Mouse (Mus musculus) embryonic facial prominence, embryonic 10.5 days (tissue): ENCODE results near the gene Bbip1. TPM values are rescaled to one million over a fixed set of nuclear protein-coding genes. Genes with fewer than 3 reads are reported as not detected.
"Not testable (repeated sequence)": the region's sequence is repeated elsewhere in the genome, so short reads cannot be mapped to it uniquely, and the experiment has no call there.

Source experiments
- DNase-seq: peaks from one replicate; pipeline ENCODE4 v3.0.0-alpha.2; 2017; ENCODE audit warnings: low spot score
- H3K27ac ChIP-seq: fragments of 300-500 bp; sonication (generic); replicated peaks from 2 replicates; pipeline ENCODE4 v1.5.1; 2016; ENCODE audit warnings: mild to moderate bottlenecking
- H3K27me3 ChIP-seq: fragments of 300-500 bp; sonication (generic); replicated peaks from 2 replicates; pipeline ENCODE4 v1.6.1; 2016; ENCODE audit warnings: low read depth, mild to moderate bottlenecking; ENCODE audit not compliant: poor library complexity, severe bottlenecking
- H3K36me3 ChIP-seq: fragments of 300-500 bp; sonication (generic); replicated peaks from 2 replicates; pipeline ENCODE4 v1.6.1; 2016; ENCODE audit warnings: mild to moderate bottlenecking, moderate library complexity
- H3K4me1 ChIP-seq: fragments of 300-500 bp; sonication (generic); 2 replicates; pipeline ENCODE4 v1.6.1; 2016
- H3K4me3 ChIP-seq: fragments of 300-500 bp; sonication (generic); 2 replicates; pipeline ENCODE4 v1.5.1; 2016; ENCODE audit warnings: mild to moderate bottlenecking, moderate library complexity
- H3K9me3 ChIP-seq: fragments of 300-500 bp; sonication (generic); 2 replicates; pipeline ENCODE4 v1.6.1; 2016; ENCODE audit warnings: mild to moderate bottlenecking
- WGBS: fragments of 180-500 bp; shearing (Covaris S2); methylation state at CpG from one replicate; pipeline ENCODE4 v1.1.7; 2016; 5-methylcytosine and 5-hydroxymethylcytosine counted together
- polyA plus RNA-seq: library from polyadenylated mRNA; unstranded; fragments of >200 nt; fragmentation: Nextera tagmentation; extraction: Ambion mirVana; gene quantifications from 2 replicates; pipeline ENCODE4 v1.2.1, GENCODE M21; 2016

The Bbip1 gene
- polyA plus RNA-seq, 1 experiment from 2014 or later: 86.7 TPM

DNA sequence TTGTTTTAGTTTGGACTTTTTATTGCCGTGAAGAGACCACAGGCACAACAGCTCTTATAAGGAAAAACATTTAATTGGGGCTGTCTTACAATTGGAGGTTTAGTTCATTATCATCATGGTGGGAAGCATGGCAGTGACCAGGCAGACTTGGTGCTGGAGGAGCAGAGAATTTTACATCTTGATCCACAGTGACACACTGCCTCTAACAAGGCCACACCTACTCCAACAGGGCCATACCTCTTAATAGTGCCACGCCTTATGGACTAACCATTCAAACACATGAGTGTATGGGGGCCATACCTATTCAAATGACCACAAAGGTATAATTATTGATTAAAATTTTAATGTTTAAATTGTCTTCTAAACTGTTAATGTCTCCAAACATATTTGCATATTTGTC, 13.1 kb upstream of the Bbip1 start:
- no peak overlapping the region for H3K27ac ChIP-seq
- no peaks in the 10 kb centered on the region for H3K9me3 ChIP-seq
- H3K27me3 ChIP-seq: no peaks in the 10 kb centered on the region
- WGBS: 95% methylated on average over 2 of the region's 2 CpGs
- 0 out of 2 replicates have a peak, but pooled peaks cover 4% of the 10 kb centered on the region for H3K36me3 ChIP-seq
- H3K4me3 ChIP-seq: no peak overlapping the region
- no peak for DNase-seq
- peaks cover 7% of the 10 kb centered on the region for H3K4me1 ChIP-seq

DNA sequence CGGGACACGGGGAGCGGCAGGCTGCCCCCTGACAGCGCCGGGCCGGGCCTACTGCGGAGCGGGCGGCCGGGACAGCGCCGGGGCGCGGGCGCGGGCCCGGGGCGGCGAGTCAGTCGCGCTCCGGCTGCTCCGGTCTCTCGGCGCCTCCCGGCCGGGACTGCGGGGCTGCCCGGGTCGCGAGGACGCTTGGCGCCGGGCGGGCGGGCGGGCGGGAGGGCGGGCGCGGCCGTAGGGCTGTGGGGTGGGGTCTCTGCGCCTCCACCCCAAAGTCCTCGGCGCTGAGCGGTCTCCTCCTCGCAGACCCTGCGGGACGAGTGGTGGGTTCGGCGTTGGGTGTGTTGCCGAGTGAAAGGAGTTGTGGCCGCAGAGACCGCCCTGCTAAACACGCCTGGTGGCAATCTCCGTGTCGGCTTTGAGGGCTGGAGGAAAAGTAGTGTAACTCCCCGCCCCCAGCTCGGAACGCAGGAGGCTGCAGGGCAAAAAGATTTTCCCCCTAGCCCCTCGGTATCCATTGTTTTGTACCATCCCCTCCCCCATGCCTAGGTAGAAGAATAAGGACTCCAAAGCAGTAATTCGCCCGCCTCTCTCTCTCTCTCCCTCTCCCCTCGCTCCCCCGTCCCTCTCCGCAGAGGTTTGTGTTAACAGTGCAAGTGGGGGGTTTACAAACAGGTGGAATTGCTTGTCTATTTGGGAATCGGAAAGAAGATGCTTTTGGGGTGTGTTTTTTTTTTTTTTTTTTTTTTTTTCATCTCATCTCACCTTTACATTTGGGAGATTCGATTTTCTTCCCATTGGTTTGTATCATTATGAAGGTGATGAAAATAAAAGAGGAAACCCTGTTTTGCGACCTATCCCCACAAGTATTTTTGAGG, 980 bp upstream of the Bbip1 start:
- under 1% methylated on average over 64 of the region's 69 CpGs for WGBS
- Histone ChIP-seq H3K4me3 (peak overlapping the region; percentile 92), H3K27ac (peak overlapping the region; percentile 98), H3K27me3 (no peaks in the 10 kb centered on the region), H3K36me3 (peaks cover 2% of the 10 kb centered on the region; the same call in 1 of the 2 replicates), H3K9me3 (no peaks in the 10 kb centered on the region), H3K4me1 (peaks cover 19% of the 10 kb centered on the region)
- DNase-seq: peak; percentile 80

DNA sequence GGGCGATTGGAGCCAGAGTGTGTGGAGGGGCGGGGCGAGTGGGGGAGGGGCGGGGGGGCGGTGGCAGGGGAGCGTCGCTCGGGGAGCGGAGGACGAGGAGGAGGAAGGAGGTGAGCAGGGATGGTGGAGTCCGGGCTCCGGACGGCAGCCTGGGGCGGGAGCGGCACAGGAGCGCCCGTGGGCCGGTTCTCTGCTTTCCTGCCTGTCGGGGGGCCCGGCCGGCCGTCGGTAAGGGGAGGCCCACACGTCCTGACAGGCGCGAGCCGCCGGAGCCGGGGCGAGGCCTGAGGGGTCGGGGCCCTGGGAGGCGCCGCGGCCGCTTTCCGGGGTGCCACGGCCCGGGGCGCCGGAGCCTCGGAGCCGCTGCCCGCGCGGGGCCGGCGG, 351 bp upstream of the Bbip1 start:
- Histone ChIP-seq H3K27ac (peak overlapping the region; percentile 98), H3K4me3 (peak overlapping the region; percentile 92), H3K9me3 (no peaks in the 10 kb centered on the region), H3K27me3 (no peaks in the 10 kb centered on the region), H3K36me3 (peaks cover 2% of the 10 kb centered on the region; the same call in 1 of the 2 replicates), H3K4me1 (peaks cover 19% of the 10 kb centered on the region)
- DNase-seq: no peak
- 1% methylated on average over 39 of the region's 47 CpGs for WGBS

DNA sequence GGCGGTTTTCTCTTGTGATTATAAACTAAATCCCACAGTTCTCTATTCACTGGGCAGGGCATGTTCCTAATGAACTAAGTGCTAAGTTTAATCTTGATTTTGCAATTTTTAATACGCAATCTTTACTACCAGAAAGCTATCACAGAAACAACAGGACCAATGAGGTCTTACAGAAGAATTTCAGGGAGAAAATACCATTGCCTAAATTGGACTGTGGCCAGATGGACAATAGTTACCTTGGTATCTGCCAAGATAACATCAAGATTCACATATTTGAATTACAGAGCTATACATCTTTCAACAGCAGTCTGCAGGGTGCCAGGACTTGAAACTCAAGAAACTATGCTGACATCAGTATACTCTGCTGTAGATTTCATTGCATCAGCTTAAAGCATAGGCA, 2.1 kb downstream of the Bbip1 start:
- no peak overlapping the region for H3K4me3 ChIP-seq
- peaks cover 20% of the 10 kb centered on the region for H3K36me3 ChIP-seq
- H3K4me1 ChIP-seq: peaks cover 17% of the 10 kb centered on the region
- DNase-seq: no peak
- H3K27ac ChIP-seq: no peak overlapping the region
- 91% methylated on average over 2 of the region's 2 CpGs for WGBS
- no peaks in the 10 kb centered on the region for H3K27me3 ChIP-seq
- no peaks in the 10 kb centered on the region for H3K9me3 ChIP-seq

DNA sequence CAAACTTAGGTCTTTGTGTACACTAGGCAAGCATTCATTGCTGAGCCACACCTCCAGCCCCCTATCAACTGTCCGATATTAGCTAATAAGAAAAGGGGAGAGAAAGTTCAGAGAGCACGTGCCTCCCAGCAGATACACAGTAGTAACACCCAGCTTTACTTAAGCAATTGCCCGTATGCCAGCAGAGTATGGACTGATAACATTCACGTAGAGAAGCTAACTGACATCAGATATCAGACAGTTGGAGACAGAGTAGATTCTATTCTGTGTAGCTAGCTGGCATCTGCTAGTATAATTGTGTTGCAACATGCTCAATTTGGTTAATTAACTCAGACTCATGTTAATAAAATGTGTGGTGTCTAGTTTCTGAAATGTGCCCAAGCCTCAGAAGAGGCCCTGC, 3.3 kb downstream of the Bbip1 start:
- Histone ChIP-seq H3K4me3 (no peak overlapping the region), H3K36me3 (peaks cover 27% of the 10 kb centered on the region), H3K4me1 (peaks cover 12% of the 10 kb centered on the region), H3K27ac (no peak overlapping the region), H3K9me3 (no peaks in the 10 kb centered on the region), H3K27me3 (no peaks in the 10 kb centered on the region)
- 95% methylated on average over 4 of the region's 4 CpGs for WGBS
- DNase-seq: no peak

DNA sequence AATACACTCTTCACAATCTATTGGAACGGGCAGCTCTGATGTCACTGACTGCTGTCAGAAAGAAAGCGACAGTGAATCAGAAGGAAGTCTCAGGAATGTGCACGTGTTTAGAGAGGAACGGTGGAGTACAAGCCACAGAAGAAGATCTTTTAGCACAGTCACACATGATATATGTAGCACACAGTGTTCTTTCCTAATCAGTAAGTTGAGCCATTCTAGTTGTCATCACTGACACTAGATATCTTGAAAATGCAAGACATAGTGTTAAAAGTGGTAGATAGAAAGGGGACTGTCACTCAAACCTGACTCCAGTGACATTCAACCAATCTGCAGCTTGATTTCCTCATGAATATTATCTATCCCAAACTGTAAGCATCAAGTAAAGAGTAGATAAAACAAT, 5.0 kb downstream of the Bbip1 start:
- H3K27ac ChIP-seq: no peak overlapping the region
- peaks cover 29% of the 10 kb centered on the region for H3K36me3 ChIP-seq
- H3K4me1 ChIP-seq: peaks cover 9% of the 10 kb centered on the region
- WGBS: 89% methylated on average over 4 of the region's 4 CpGs
- DNase-seq: no peak
- no peaks in the 10 kb centered on the region for H3K27me3 ChIP-seq
- no peak overlapping the region for H3K4me3 ChIP-seq
- no peaks in the 10 kb centered on the region for H3K9me3 ChIP-seq

DNA sequence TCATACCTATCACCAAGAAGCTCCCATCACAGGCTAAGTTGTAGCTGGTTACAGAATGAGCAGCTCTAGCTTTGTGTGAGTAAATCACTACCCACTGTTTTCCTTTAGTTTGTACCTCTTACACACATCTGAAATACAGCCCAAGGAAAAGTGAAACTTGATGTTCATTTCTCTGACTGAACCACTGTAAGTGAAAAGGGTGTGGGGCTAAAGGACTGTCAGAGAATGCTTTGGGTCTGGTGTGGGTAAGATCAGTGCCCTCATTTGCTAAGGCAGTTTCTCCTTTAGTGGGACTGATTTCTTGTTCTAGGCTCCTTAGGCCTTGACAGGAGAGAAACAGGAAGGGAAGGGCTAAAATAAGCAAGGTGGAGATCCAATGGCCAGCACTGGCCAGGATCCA, 10.4 kb downstream of the Bbip1 start:
- no peaks in the 10 kb centered on the region for H3K9me3 ChIP-seq
- H3K4me1 ChIP-seq: no peaks in the 10 kb centered on the region
- no peak overlapping the region for H3K27ac ChIP-seq
- no peak overlapping the region for H3K4me3 ChIP-seq
- no peaks in the 10 kb centered on the region for H3K27me3 ChIP-seq
- H3K36me3 ChIP-seq: peaks cover 71% of the 10 kb centered on the region
- DNase-seq: no peak

DNA sequence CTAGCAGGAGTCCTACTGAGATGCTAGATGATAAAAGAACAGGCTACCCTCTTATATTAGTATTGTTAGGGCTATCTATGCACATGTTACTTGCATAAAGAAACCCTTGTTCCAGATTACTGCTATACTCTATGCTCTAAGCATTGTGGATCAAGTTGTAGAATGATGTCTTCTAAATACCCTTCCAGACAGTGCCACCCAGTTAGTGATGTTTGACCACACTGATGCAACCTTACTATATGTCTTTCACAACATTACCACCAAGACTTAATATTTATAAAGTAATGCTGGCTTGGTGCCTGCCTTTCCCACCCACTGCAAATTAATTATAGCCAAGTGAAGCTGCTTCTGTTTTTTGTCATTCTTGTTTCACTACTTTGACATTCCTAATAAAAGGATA, 11.4 kb downstream of the Bbip1 start:
- Histone ChIP-seq H3K4me1 (no peaks in the 10 kb centered on the region), H3K36me3 (peaks cover 70% of the 10 kb centered on the region), H3K27ac (no peak overlapping the region), H3K9me3 (no peaks in the 10 kb centered on the region), H3K4me3 (no peak overlapping the region), H3K27me3 (no peaks in the 10 kb centered on the region)
- no peak for DNase-seq

DNA sequence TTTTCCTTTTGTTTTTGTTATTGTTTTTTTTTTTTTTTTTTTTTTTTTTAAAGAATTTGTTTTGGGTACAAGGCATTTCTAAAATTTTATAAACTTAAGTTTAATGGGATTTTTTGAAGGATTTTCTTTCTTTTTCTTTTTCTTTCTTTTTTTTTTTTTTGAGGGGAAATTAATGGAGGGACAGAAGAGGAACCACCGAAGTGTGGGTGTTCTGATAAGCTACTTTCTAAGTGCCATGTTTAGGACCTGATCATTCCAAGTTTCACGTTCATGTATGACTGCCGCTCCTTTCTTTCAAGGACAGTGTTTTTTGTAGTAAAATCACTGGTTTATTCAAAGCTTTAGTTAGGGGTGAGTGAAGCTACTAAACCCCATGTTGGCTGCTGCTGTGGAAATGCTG, 15.2 kb downstream of the Bbip1 start:
- no peak for DNase-seq
- peaks cover 79% of the 10 kb centered on the region for H3K36me3 ChIP-seq
- H3K4me3 ChIP-seq: no peak overlapping the region
- no peaks in the 10 kb centered on the region for H3K4me1 ChIP-seq
- 93% methylated on average over 3 of the region's 3 CpGs for WGBS
- H3K27ac ChIP-seq: no peak overlapping the region
- H3K9me3 ChIP-seq: 0 out of 2 replicates have a peak, but pooled peaks cover 7% of the 10 kb centered on the region
- H3K27me3 ChIP-seq: no peaks in the 10 kb centered on the region

DNA sequence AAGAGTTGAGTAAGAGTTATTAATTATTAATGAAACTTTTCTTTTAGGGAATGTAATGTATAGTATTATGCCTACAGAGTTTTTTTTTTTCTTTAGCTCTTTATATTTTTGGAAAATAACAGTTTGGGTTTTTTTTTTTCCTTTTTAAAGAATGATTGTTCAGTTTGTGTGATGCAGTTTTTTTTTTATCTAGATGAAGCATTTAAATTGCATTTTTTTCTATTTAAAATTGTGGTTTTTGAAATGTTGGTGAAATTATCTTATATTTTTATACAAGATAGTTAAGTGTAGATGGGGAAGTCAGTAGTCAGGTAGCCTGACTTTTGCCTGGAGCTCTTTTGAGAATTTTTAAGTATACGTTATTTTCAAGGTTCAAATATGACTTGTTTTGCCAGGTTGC, 17.7 kb downstream of the Bbip1 start:
- H3K27ac ChIP-seq: no peak overlapping the region
- no peak overlapping the region for H3K4me3 ChIP-seq
- H3K36me3 ChIP-seq: peaks cover 80% of the 10 kb centered on the region
- H3K9me3 ChIP-seq: 0 out of 2 replicates have a peak, but pooled peaks cover 9% of the 10 kb centered on the region
- H3K27me3 ChIP-seq: no peaks in the 10 kb centered on the region
- 92% methylated on average over 1 of the region's 1 CpGs for whole genome bisulfite sequencing
- no peaks in the 10 kb centered on the region for H3K4me1 ChIP-seq
- DNase-seq: no peak

DNA sequence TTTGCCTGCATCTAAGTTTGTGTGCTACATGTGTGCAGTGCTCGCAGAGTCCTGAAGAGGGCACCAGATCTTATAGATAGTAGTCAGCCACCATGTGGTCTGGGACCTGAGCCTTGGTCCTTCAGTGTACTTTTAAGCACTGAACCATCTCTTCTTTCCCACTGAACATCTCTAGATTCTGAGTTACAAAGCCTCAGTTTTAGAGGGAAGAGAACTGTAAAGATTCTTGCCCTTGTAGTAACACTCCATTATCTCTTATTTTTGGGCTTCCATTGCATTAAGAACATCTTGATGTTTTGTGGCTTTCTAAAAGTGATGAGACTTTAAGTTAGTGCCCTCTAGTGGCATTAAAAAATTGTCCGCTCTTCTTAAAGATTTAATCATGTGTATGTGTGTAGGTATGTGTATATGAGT, 19.1 kb downstream of the Bbip1 start:
- no peaks in the 10 kb centered on the region for H3K27me3 ChIP-seq
- DNase-seq: no peak
- WGBS: 85% methylated on average over 2 of the region's 2 CpGs
- H3K4me1 ChIP-seq: no peaks in the 10 kb centered on the region
- no peak overlapping the region for H3K27ac ChIP-seq
- peaks cover 76% of the 10 kb centered on the region for H3K36me3 ChIP-seq
- H3K4me3 ChIP-seq: no peak overlapping the region
- 0 out of 2 replicates have a peak, but pooled peaks cover 9% of the 10 kb centered on the region for H3K9me3 ChIP-seq

DNA sequence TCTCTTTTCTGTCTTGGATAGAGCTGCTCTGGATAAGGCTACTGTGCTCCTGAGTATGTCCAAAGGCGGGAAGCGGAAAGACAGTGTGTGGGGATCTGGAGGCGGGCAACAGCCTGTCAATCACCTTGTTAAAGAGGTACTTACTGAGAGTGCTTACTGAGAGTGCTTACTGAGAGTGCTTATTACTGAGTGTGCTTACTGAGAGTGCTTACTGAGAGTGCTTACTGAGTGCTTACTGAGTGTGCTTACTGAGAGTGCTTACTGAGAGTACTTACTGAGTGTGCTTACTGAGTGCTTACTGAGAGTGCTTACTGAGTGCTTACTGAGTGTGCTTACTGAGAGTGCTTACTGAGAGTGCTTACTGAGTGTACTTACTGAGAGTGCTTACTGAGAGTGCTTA, 22.4 kb downstream of the Bbip1 start:
- H3K9me3 ChIP-seq, H3K27me3 ChIP-seq, H3K4me3 ChIP-seq, H3K27ac ChIP-seq, DNase-seq, H3K4me1 ChIP-seq: not testable (repeated sequence)
- H3K36me3 ChIP-seq: peaks cover 78% of the 10 kb centered on the region
- 88% methylated on average over 3 of the region's 3 CpGs for WGBS

DNA sequence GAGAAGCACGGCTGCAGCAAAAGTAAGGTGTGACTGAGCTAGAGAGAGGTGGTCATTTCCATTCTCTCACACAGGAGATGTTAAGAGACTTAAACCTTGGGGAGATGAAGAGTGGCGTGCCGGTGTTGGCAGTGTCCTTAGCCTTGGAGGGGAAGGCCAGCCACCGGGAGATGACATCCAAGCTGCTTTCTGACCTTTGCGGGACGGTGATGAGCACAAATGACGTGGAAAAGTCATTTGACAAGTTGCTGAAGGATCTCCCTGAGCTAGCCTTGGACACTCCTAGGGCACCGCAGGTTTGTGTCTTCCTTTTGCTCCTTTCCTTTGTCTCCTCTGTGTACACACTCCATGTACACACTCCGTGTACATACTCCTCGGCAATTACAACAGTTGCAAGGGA, 24.9 kb downstream of the Bbip1 start:
- H3K4me1 ChIP-seq: no peaks in the 10 kb centered on the region
- H3K36me3 ChIP-seq: peaks cover 86% of the 10 kb centered on the region
- DNase-seq: no peak
- H3K27me3 ChIP-seq: no peaks in the 10 kb centered on the region
- no peak overlapping the region for H3K4me3 ChIP-seq
- no peak overlapping the region for H3K27ac ChIP-seq
- 91% methylated on average over 10 of the region's 10 CpGs for WGBS
- 0 out of 2 replicates have a peak, but pooled peaks cover 4% of the 10 kb centered on the region for H3K9me3 ChIP-seq
